Mouse (Mus musculus): Measurements from ENCODE around the gene Plcb1. TPM values are rescaled to one million over a fixed set of nuclear protein-coding genes. Genes with fewer than 3 reads are reported as not detected.

Plcb1 gene
- total RNA-seq, 4 experiments from 2014 or later, result 130 to 150 (median 139) TPM

DNA sequence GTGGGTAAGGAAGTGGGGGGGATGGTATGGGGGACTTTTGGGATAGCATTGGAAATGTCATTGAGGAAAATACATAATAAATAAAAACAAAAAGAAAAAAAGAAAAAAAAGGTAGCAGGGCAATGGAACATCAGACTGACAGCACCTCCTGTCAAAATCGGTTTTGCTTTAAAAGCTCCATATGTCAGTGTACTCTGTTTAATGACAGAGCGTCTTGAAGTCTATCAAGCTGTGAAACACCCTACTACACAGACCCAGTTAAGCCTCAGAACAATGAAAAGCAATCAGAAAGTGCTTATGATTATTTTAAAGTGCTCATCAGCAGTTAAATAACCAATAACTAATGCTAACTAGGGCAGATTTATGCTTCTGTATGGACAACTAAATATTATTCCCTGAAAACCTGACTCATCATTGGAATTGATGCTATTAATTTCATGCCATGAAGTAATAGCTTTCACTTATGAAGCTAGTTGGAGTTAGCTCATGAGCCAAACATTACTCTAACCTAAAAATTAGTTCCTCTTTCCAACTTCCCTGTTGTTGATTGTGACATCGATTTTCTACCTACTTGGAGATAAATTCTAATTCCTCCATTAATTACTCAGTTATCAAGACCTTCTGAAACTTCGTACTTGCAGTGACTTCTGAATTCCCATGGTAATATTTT is 717.6 kb downstream of the Plcb1 start:
- DNase-seq (ENCODE audit: low spot score in 2 of 2), result no peak

GRCm38 (mm10) chr2:135503998-135504354 is 718.1 kb downstream of the Plcb1 start:
- no peak for DNase-seq (ENCODE audit: low spot score in 2 of 2)

- no peak for DNase-seq (ENCODE audit: low spot score in 2 of 2)
These were observed 721.2 kb downstream of the Plcb1 start for GRCm38 (mm10) chr2:135507111-135507510.

- DNase-seq (ENCODE audit: low spot score in 2 of 2), result peak in 1 of 2 experiments; percentile 9
These were observed 733.1 kb downstream of the Plcb1 start for GRCm38 (mm10) chr2:135518956-135519355.

Other genes with a start within 250 kb of the Plcb1 start
- not detected for gene Hao1, start 231.7 kb upstream of the Plcb1 start, total RNA-seq (2022)
- 100 to 1,000 TPM; 163 to 186 (median 170) TPM for gene Tmx4, start 141.9 kb upstream of the Plcb1 start, total RNA-seq (2022)